Comparison of ENCODE assay signal across 8 mouse cellular contexts in genomic region chr17:87974629-87975228, GRCm38 (mm10). TPM values are rescaled to one million over a fixed set of nuclear protein-coding genes. Genes with fewer than 3 reads are reported as not detected.
DNase-seq lines count a peak whose midpoint lies in the region; ATAC-seq and TF ChIP-seq lines count a peak whose summit lies in the region.

Msh6 (plus strand) TSS chr17:87975062.

- peak; percentile 77 for TF ChIP-seq POLR2A in cortical plate, adult 2 months (IDR thresholded peaks at IDR 0.05; ENCODE audit: extremely low read depth, insufficient read depth, low read length)

- TF ChIP-seq CTCF in cortical plate, adult 2 months (IDR thresholded peaks at IDR 0.05; ENCODE audit: extremely low read depth, insufficient read depth, low read length): no peak

- H3K4me3 ChIP-seq in cortical plate, adult 2 months (ENCODE audit: insufficient read depth, low read length): peak within 1 kb of the TSS; percentile 55

- no peaks in the 10 kb centered on the region; the same call in 1 of the 2 replicates for H3K4me1 ChIP-seq in cortical plate, adult 2 months (ENCODE audit: control insufficient read depth, insufficient read depth, low read length)

- DNase-seq in gastrocnemius, postnatal 10 days: peak; percentile 84
- DNase-seq in left cerebral cortex, postnatal 10 days (ENCODE audit: extremely low spot score in 1 of 2, low spot score in 2 of 2): peak; percentile 79 to 92
- peak; percentile 85 for DNase-seq in right cerebral cortex, postnatal 25 days
- peak; percentile 84 to 85 for DNase-seq in urinary bladder, postnatal 4 days (ENCODE audit: low spot score in 2 of 2)

- intact Hi-C loops in left cerebral cortex, postnatal 10 days (cut with DNase I): no loop called here

- peak; percentile 92 for ATAC-seq in activated CD4-positive, CD25-positive, alpha-beta regulatory T cell, adult 4 months
- peak; percentile 89 for ATAC-seq in inflammation-experienced regulatory T-cells, adult 6 months
- peak; percentile 86 for ATAC-seq in megakaryocyte-erythroid progenitor cell, adult 5-6 weeks (replicated peaks; ENCODE audit: low FRiP score, low TSS enrichment, poor library complexity, severe bottlenecking)

- peak within 1 kb of the TSS; percentile 51; the same call in 1 of the 2 replicates for H3K27ac ChIP-seq in cortical plate, adult 2 months (ENCODE audit: insufficient read depth, low read length)

RNA-seq across cellular contexts. Expression of gene Msh6, which starts in this region (rescaled TPM):
- 10 to 100 TPM; 14.2 to 14.9 TPM for polyA plus RNA-seq in activated CD4-positive, CD25-positive, alpha-beta regulatory T cell, adult 4 months (2017; shearing (Covaris generic))
- polyA plus RNA-seq in cortical plate, adult 2 months (2012; rRNA removed): 7.4 and 7.5 TPM in 2 replicates
- 1 to 10 TPM; 7.6 to 8.4 TPM for total RNA-seq in gastrocnemius, postnatal 10 days (2021)
- polyA plus RNA-seq in inflammation-experienced regulatory T-cells, adult 6 months (2017; shearing (Covaris generic)): 10 to 100 TPM; 12.3 to 15.8 (median 15.0) TPM
- 10 to 100 TPM; 13.6 to 14.4 TPM for total RNA-seq in left cerebral cortex, postnatal 10 days (2021)
- 75.4 and 77.6 TPM in 2 replicates for total RNA-seq in megakaryocyte-erythroid progenitor cell, adult 5-6 weeks (2014; fragmentation: Nextera tagmentation)
- 138 and 149 TPM in 2 replicates for total RNA-seq in megakaryocyte-erythroid progenitor cell, adult 5-6 weeks (2017)

Comparison
In these comparisons a context has a peak if more than half of its experiments do, and no peak if none do; other contexts are left out.
1. Peak in every context shown above with its lines: DNase-seq, ATAC-seq, H3K4me3 ChIP-seq and H3K27ac ChIP-seq.
2. RNA of gene Msh6 (total RNA-seq): 75.4 to 149 TPM in megakaryocyte-erythroid progenitor cell, adult 5-6 weeks; 13.6 to 14.4 TPM in left cerebral cortex, postnatal 10 days and 7.6 to 8.4 TPM in gastrocnemius, postnatal 10 days; every median in the first group is over 4 times any median in the second.